Mouse (Mus musculus) liver, postnatal 0 days (tissue): Measurements from ENCODE around the gene Epop. TPM values are rescaled to one million over a fixed set of nuclear protein-coding genes. Genes with fewer than 3 reads are reported as not detected.
A peak's percentile ranks its signal among the peaks of the same experiment; 100 is the strongest.

ENCODE experiments used
- ATAC-seq: fragments of 200-750 bp; cut with Nextera tagmentation; 2 replicates; pipeline ENCODE4 v1.8.0; 2017; ENCODE audit warnings: mild to moderate bottlenecking, moderate library complexity
- DNase-seq: peaks from one replicate; pipeline ENCODE4 v3.0.0-alpha.2; 2016
- H3K27ac ChIP-seq: fragments of 300-500 bp; sonication (generic); 2 replicates; pipeline ENCODE4 v1.5.1; 2014; ENCODE audit warnings: antibody characterized with exemption, moderate library complexity, mild to moderate bottlenecking, low read depth
- H3K27me3 ChIP-seq: fragments of 300-500 bp; sonication (generic); 2 replicates; pipeline ENCODE4 v1.6.1; 2014; ENCODE audit warnings: low read length, control low read depth, mixed read lengths; ENCODE audit not compliant: insufficient read depth
- H3K36me3 ChIP-seq: fragments of 300-500 bp; sonication (generic); replicated peaks from 2 replicates; pipeline ENCODE4 v1.6.1; 2014; ENCODE audit warnings: mild to moderate bottlenecking, control low read depth, low read length, moderate library complexity, mixed read lengths; ENCODE audit not compliant: insufficient read depth
- H3K4me1 ChIP-seq: fragments of 300-500 bp; sonication (generic); 2 replicates; pipeline ENCODE4 v1.6.1; 2014; ENCODE audit warnings: antibody characterized with exemption, mild to moderate bottlenecking, control low read depth; ENCODE audit not compliant: insufficient read depth
- H3K4me2 ChIP-seq: fragments of 300-500 bp; sonication (generic); 2 replicates; pipeline ENCODE4 v1.6.1; 2014; ENCODE audit warnings: low read depth, mild to moderate bottlenecking, low read length, moderate library complexity, mixed read lengths
- H3K4me3 ChIP-seq: fragments of 300-500 bp; sonication (generic); 2 replicates; pipeline ENCODE4 v1.5.1; 2014; ENCODE audit warnings: low read depth, low read length
- H3K9ac ChIP-seq: fragments of 300-500 bp; sonication (generic); replicated peaks from 2 replicates; pipeline ENCODE4 v1.6.1; 2014; ENCODE audit warnings: mild to moderate bottlenecking, moderate library complexity
- H3K9me3 ChIP-seq: fragments of 300-500 bp; sonication (generic); 2 replicates; pipeline ENCODE4 v1.6.1; 2016; ENCODE audit warnings: mild to moderate bottlenecking, control low read depth, low read length, mixed read lengths
- CTCF ChIP-seq: sonication (generic); IDR thresholded peaks from 2 replicates; pipeline ENCODE4 v1.5.1; 2016; ENCODE audit warnings: antibody characterized with exemption, low read depth
- EP300 ChIP-seq: IDR thresholded peaks from 2 replicates; pipeline ENCODE4 v1.6.1; 2016; ENCODE audit warnings: antibody characterized with exemption, low read depth, mild to moderate bottlenecking
- WGBS: fragments of 180-500 bp; shearing (Covaris S2); extraction: QIAGEN DNeasy Blood & Tissue Kit; methylation state at CpG from one replicate; pipeline ENCODE4 v1.1.7; 2014; ENCODE audit not compliant: insufficient replicate concordance; 5-methylcytosine and 5-hydroxymethylcytosine counted together
- polyA plus RNA-seq: library from polyadenylated mRNA; unstranded; fragments of >200 nt; fragmentation: Nextera tagmentation; extraction: Ambion mirVana; gene quantifications from 2 replicates; pipeline ENCODE4 v1.2.1, GENCODE M21; 2015

Gene Epop
- polyA plus RNA-seq, 1 experiment from 2014 or later, result 1.1 TPM

GRCm38 (mm10) chr11:97665431-97665830 lies 35.9 kb upstream of the Epop start:
- H3K9ac ChIP-seq, result no peak overlapping the region
- peaks cover 3% of the 10 kb centered on the region for H3K36me3 ChIP-seq
- TF ChIP-seq EP300 (no peak), CTCF (no peak)
- peaks cover 18% of the 10 kb centered on the region for H3K4me1 ChIP-seq
- peaks cover 32% of the 10 kb centered on the region for H3K27me3 ChIP-seq
- no peak overlapping the region for H3K27ac ChIP-seq
- 89% methylated on average over 13 of the region's 13 CpGs for WGBS
- H3K4me2 ChIP-seq, result no peak overlapping the region
- ATAC-seq (no peak), DNase-seq (no peak)
- no peaks in the 10 kb centered on the region for H3K9me3 ChIP-seq
- H3K4me3 ChIP-seq, result no peak overlapping the region

GRCm38 (mm10) chr11:97664771-97665240 lies 35.3 kb upstream of the Epop start:
- TF ChIP-seq EP300, result no peak
- TF ChIP-seq CTCF, result peak; percentile 21; the same call in 1 of the 2 replicates
- Histone ChIP-seq H3K36me3 (peaks cover 3% of the 10 kb centered on the region), H3K4me2 (peak overlapping the region; percentile 84; the same call in 1 of the 2 replicates), H3K4me3 (0 out of 2 replicates have a peak overlapping the region, but pooled peaks have one; percentile 69), H3K27ac (no peak overlapping the region), H3K27me3 (peaks cover 33% of the 10 kb centered on the region), H3K9ac (no peak overlapping the region), H3K9me3 (no peaks in the 10 kb centered on the region), H3K4me1 (peaks cover 19% of the 10 kb centered on the region)
- no peak for DNase-seq
- no peak for ATAC-seq
- WGBS, result 35% methylated on average over 6 of the region's 6 CpGs

GRCm38 (mm10) chr11:97664339-97664665 lies 34.8 kb upstream of the Epop start:
- TF ChIP-seq EP300 (no peak), CTCF (no peak)
- peak overlapping the region; percentile 71; the same call in 1 of the 2 replicates for H3K9ac ChIP-seq
- peaks cover 3% of the 10 kb centered on the region for H3K36me3 ChIP-seq
- DNase-seq (no peak), ATAC-seq (no peak)
- 2% methylated on average over 6 of the region's 8 CpGs for WGBS
- H3K27me3 ChIP-seq, result peaks cover 36% of the 10 kb centered on the region
- peaks cover 22% of the 10 kb centered on the region for H3K4me1 ChIP-seq
- H3K9me3 ChIP-seq, result no peaks in the 10 kb centered on the region
- peak overlapping the region; percentile 84 for H3K4me2 ChIP-seq
- H3K4me3 ChIP-seq, result peak overlapping the region; percentile 69
- no peak overlapping the region for H3K27ac ChIP-seq

- peak overlapping the region; percentile 71 for H3K9ac ChIP-seq
- peak overlapping the region; percentile 35; the same call in 1 of the 2 replicates for H3K27ac ChIP-seq
- H3K36me3 ChIP-seq, result peaks cover 3% of the 10 kb centered on the region
- peaks cover 37% of the 10 kb centered on the region for H3K27me3 ChIP-seq
- DNase-seq, result peak; percentile 35
- no peak for ATAC-seq
- peak overlapping the region; percentile 84 for H3K4me2 ChIP-seq
- no peaks in the 10 kb centered on the region for H3K9me3 ChIP-seq
- TF ChIP-seq EP300 (no peak), CTCF (no peak)
- H3K4me3 ChIP-seq, result peak overlapping the region; percentile 69
- under 1% methylated on average over 24 of the region's 57 CpGs for WGBS
- peaks cover 28% of the 10 kb centered on the region for H3K4me1 ChIP-seq
These were observed 34.2 kb upstream of the Epop start for GRCm38 (mm10) chr11:97663528-97664338.

GRCm38 (mm10) chr11:97662893-97663527 lies 33.5 kb upstream of the Epop start, which contains the start of gene Mllt6:
Mllt6 (plus strand) TSS chr11:97663414.
- Histone ChIP-seq H3K27ac (peak within 1 kb of the TSS; percentile 35; the same call in 1 of the 2 replicates), H3K4me1 (peaks cover 29% of the 10 kb centered on the region), H3K9me3 (no peaks in the 10 kb centered on the region), H3K4me2 (peak within 1 kb of the TSS; percentile 84), H3K27me3 (peaks cover 37% of the 10 kb centered on the region), H3K4me3 (peak within 1 kb of the TSS; percentile 69), H3K9ac (peak within 1 kb of the TSS; percentile 71), H3K36me3 (peaks cover 3% of the 10 kb centered on the region)
- TF ChIP-seq CTCF, result no peak
- TF ChIP-seq EP300, result no peak
- DNase-seq (peak; percentile 73), ATAC-seq (peak; percentile 57)
- 2% methylated on average over 53 of the region's 76 CpGs for WGBS

GRCm38 (mm10) chr11:97662207-97662892 lies 32.8 kb upstream of the Epop start:
- ATAC-seq, result no peak
- H3K9ac ChIP-seq, result no peak overlapping the region
- no peak for DNase-seq
- H3K4me3 ChIP-seq, result peak overlapping the region; percentile 69
- H3K27ac ChIP-seq, result no peak overlapping the region
- 3% methylated on average over 21 of the region's 21 CpGs for WGBS
- peaks cover 29% of the 10 kb centered on the region for H3K4me1 ChIP-seq
- TF ChIP-seq CTCF (no peak), EP300 (no peak)
- H3K27me3 ChIP-seq, result peaks cover 37% of the 10 kb centered on the region
- no peaks in the 10 kb centered on the region for H3K9me3 ChIP-seq
- peaks cover 3% of the 10 kb centered on the region; the same call in 1 of the 2 replicates for H3K36me3 ChIP-seq
- H3K4me2 ChIP-seq, result peak overlapping the region; percentile 84
